Mouse (Mus musculus): ENCODE data around the gene Slc11a1.

GRCm38 (mm10) chr1:74335033-74335432 is 40.0 kb upstream of the Slc11a1 start:
- TF ChIP-seq POLR2A (IDR thresholded peaks at IDR 0.05; ENCODE audit: insufficient read length, low read depth): no peak
- TF ChIP-seq MAX (IDR thresholded peaks at IDR 0.05; ENCODE audit: low read depth): no peak
- TF ChIP-seq TCF12 (IDR thresholded peaks at IDR 0.05; ENCODE audit: insufficient read depth, poor library complexity, severe bottlenecking): no peak
- no peak for TF ChIP-seq USF1 (IDR thresholded peaks at IDR 0.05; ENCODE audit: low read depth)
- no peak for TF ChIP-seq E2F4 (IDR thresholded peaks at IDR 0.05; ENCODE audit: insufficient read depth)
- no peak for TF ChIP-seq CEBPB (IDR thresholded peaks at IDR 0.05; ENCODE audit: insufficient read depth, poor library complexity, severe bottlenecking)
- TF ChIP-seq MYOD1 (IDR thresholded peaks at IDR 0.05; ENCODE audit: control insufficient read depth in 1 of 3, insufficient read length in 2 of 3, low read depth in 2 of 3): no peak
- TF ChIP-seq TCF3 (IDR thresholded peaks at IDR 0.05; ENCODE audit: insufficient read length, low read depth): no peak

All from myocyte (in vitro differentiated cells).